Mouse (Mus musculus): ENCODE results near the gene Fkbp4. TPM values are rescaled to one million over a fixed set of nuclear protein-coding genes. Genes with fewer than 3 reads are reported as not detected.
A peak's percentile ranks its signal among the peaks of the same experiment; 100 is the strongest.

Gene Fkbp4
- polyA plus RNA-seq, 1 experiment from 2014 or later = 573 TPM

- Histone ChIP-seq H3K36me3 (peaks cover 52% of the 10 kb centered on the region), H3K27ac (no peak overlapping the region), H3K4me1 (replicated peaks) (peaks cover 20% of the 10 kb centered on the region), H3K9ac (replicated peaks) (peak overlapping the region; percentile 98; the same call in 1 of the 2 replicates), H3K27me3 (no peaks in the 10 kb centered on the region), H3K4me2 (peak overlapping the region; percentile 71), H3K9me3 (no peaks in the 10 kb centered on the region), H3K4me3 (replicated peaks) (peak overlapping the region; percentile 97)
- 89% methylated on average over 8 of the region's 8 CpGs for WGBS
- ATAC-seq (ENCODE audit: insufficient number of reproducible peaks, insufficient read depth, low FRiP score, low TSS enrichment, low read depth) = no peak
Observed at GRCm38 (mm10) chr6:128436356-128437005, 2.0 kb downstream of the Fkbp4 start.

- H3K27me3 ChIP-seq = no peaks in the 10 kb centered on the region
- H3K4me3 ChIP-seq (replicated peaks) = no peak overlapping the region
- no peak for ATAC-seq (ENCODE audit: insufficient number of reproducible peaks, insufficient read depth, low FRiP score, low TSS enrichment, low read depth)
- peaks cover 62% of the 10 kb centered on the region for H3K36me3 ChIP-seq
- 96% methylated on average over 5 of the region's 5 CpGs for WGBS
- no peaks in the 10 kb centered on the region for H3K9me3 ChIP-seq
- no peak overlapping the region for H3K9ac ChIP-seq (replicated peaks)
- H3K4me1 ChIP-seq (replicated peaks) = peaks cover 20% of the 10 kb centered on the region
- H3K4me2 ChIP-seq = no peak overlapping the region
- no peak overlapping the region for H3K27ac ChIP-seq
Observed at GRCm38 (mm10) chr6:128435474-128435873, 3.0 kb downstream of the Fkbp4 start.

- H3K4me2 ChIP-seq = no peak overlapping the region
- no peak overlapping the region for H3K4me3 ChIP-seq (replicated peaks)
- H3K4me1 ChIP-seq (replicated peaks) = peaks cover 11% of the 10 kb centered on the region
- no peak overlapping the region for H3K27ac ChIP-seq
- H3K9ac ChIP-seq (replicated peaks) = no peak overlapping the region
- WGBS = 91% methylated on average over 13 of the region's 13 CpGs
- H3K27me3 ChIP-seq = no peaks in the 10 kb centered on the region
- H3K9me3 ChIP-seq = no peaks in the 10 kb centered on the region
- H3K36me3 ChIP-seq = peaks cover 81% of the 10 kb centered on the region
- ATAC-seq (ENCODE audit: insufficient number of reproducible peaks, insufficient read depth, low FRiP score, low TSS enrichment, low read depth) = no peak
Observed at GRCm38 (mm10) chr6:128433566-128433965, 4.9 kb downstream of the Fkbp4 start.

- 95% methylated on average over 13 of the region's 13 CpGs for WGBS
- H3K27ac ChIP-seq = no peak overlapping the region
- no peaks in the 10 kb centered on the region for H3K9me3 ChIP-seq
- H3K4me2 ChIP-seq = no peak overlapping the region
- H3K9ac ChIP-seq (replicated peaks) = no peak overlapping the region
- H3K27me3 ChIP-seq = no peaks in the 10 kb centered on the region
- H3K36me3 ChIP-seq = peaks cover 92% of the 10 kb centered on the region
- no peak overlapping the region for H3K4me3 ChIP-seq (replicated peaks)
- peaks cover 11% of the 10 kb centered on the region for H3K4me1 ChIP-seq (replicated peaks)
- ATAC-seq (ENCODE audit: insufficient number of reproducible peaks, insufficient read depth, low FRiP score, low TSS enrichment, low read depth) = no peak
Observed at GRCm38 (mm10) chr6:128432356-128432915, 6.0 kb downstream of the Fkbp4 start.

- no peaks in the 10 kb centered on the region for H3K4me1 ChIP-seq (replicated peaks)
- ATAC-seq (ENCODE audit: insufficient number of reproducible peaks, insufficient read depth, low FRiP score, low TSS enrichment, low read depth) = no peak
- no peak overlapping the region for H3K4me2 ChIP-seq
- no peak overlapping the region for H3K9ac ChIP-seq (replicated peaks)
- no peaks in the 10 kb centered on the region for H3K27me3 ChIP-seq
- H3K36me3 ChIP-seq = peaks cover 73% of the 10 kb centered on the region
- no peaks in the 10 kb centered on the region for H3K9me3 ChIP-seq
- no peak overlapping the region for H3K4me3 ChIP-seq (replicated peaks)
- 92% methylated on average over 6 of the region's 6 CpGs for WGBS
- no peak overlapping the region for H3K27ac ChIP-seq
Observed at GRCm38 (mm10) chr6:128429826-128430225, 8.7 kb downstream of the Fkbp4 start.

- Histone ChIP-seq H3K4me1 (replicated peaks) (no peaks in the 10 kb centered on the region), H3K4me3 (replicated peaks) (no peak overlapping the region), H3K27me3 (no peaks in the 10 kb centered on the region), H3K36me3 (peaks cover 68% of the 10 kb centered on the region), H3K27ac (no peak overlapping the region), H3K9me3 (no peaks in the 10 kb centered on the region), H3K4me2 (no peak overlapping the region), H3K9ac (replicated peaks) (no peak overlapping the region)
- no peak for ATAC-seq (ENCODE audit: insufficient number of reproducible peaks, insufficient read depth, low FRiP score, low TSS enrichment, low read depth)
- WGBS = 94% methylated on average over 2 of the region's 2 CpGs
Observed at GRCm38 (mm10) chr6:128429300-128429699, 9.2 kb downstream of the Fkbp4 start.

GRCm38 (mm10) chr6:128427571-128427970 lies 10.9 kb downstream of the Fkbp4 start:
- H3K4me1 ChIP-seq (replicated peaks) = peaks cover 4% of the 10 kb centered on the region
- ATAC-seq (ENCODE audit: insufficient number of reproducible peaks, insufficient read depth, low FRiP score, low TSS enrichment, low read depth) = no peak
- H3K9me3 ChIP-seq = no peaks in the 10 kb centered on the region
- H3K27me3 ChIP-seq = no peaks in the 10 kb centered on the region
- H3K9ac ChIP-seq (replicated peaks) = no peak overlapping the region
- H3K36me3 ChIP-seq = peaks cover 51% of the 10 kb centered on the region
- no peak overlapping the region for H3K27ac ChIP-seq
- no peak overlapping the region for H3K4me3 ChIP-seq (replicated peaks)
- WGBS = 92% methylated on average over 5 of the region's 5 CpGs
- H3K4me2 ChIP-seq = no peak overlapping the region

- Histone ChIP-seq H3K4me2 (peak overlapping the region; percentile 72), H3K4me1 (replicated peaks) (peaks cover 4% of the 10 kb centered on the region), H3K27me3 (no peaks in the 10 kb centered on the region), H3K9ac (replicated peaks) (peak overlapping the region; percentile 71), H3K27ac (peak overlapping the region; percentile 95), H3K36me3 (peaks cover 30% of the 10 kb centered on the region), H3K9me3 (no peaks in the 10 kb centered on the region), H3K4me3 (replicated peaks) (peak overlapping the region; percentile 52)
- WGBS = 17% methylated on average over 9 of the region's 9 CpGs
- no peak for ATAC-seq (ENCODE audit: insufficient number of reproducible peaks, insufficient read depth, low FRiP score, low TSS enrichment, low read depth)
Observed at GRCm38 (mm10) chr6:128425046-128425445, 13.4 kb downstream of the Fkbp4 start.

GRCm38 (mm10) chr6:128424269-128425019 lies 14.0 kb downstream of the Fkbp4 start, which contains the start of gene Itfg2:
TSS of gene Itfg2 (minus strand) at chr6:128424931.
- under 1% methylated on average over 42 of the region's 42 CpGs for WGBS
- Histone ChIP-seq H3K27me3 (no peaks in the 10 kb centered on the region), H3K4me2 (peak within 1 kb of the TSS; percentile 72), H3K4me3 (replicated peaks) (peak within 1 kb of the TSS; percentile 52), H3K27ac (peak within 1 kb of the TSS; percentile 95), H3K9me3 (no peaks in the 10 kb centered on the region), H3K4me1 (replicated peaks) (peaks cover 4% of the 10 kb centered on the region), H3K9ac (replicated peaks) (peak within 1 kb of the TSS; percentile 71), H3K36me3 (peaks cover 28% of the 10 kb centered on the region)
- ATAC-seq (ENCODE audit: insufficient number of reproducible peaks, insufficient read depth, low FRiP score, low TSS enrichment, low read depth) = peak; percentile 93

- H3K9me3 ChIP-seq = no peaks in the 10 kb centered on the region
- peak overlapping the region; percentile 71 for H3K9ac ChIP-seq (replicated peaks)
- H3K4me2 ChIP-seq = peak overlapping the region; percentile 72
- H3K36me3 ChIP-seq = peaks cover 22% of the 10 kb centered on the region
- H3K4me3 ChIP-seq (replicated peaks) = peak overlapping the region; percentile 52
- ATAC-seq (ENCODE audit: insufficient number of reproducible peaks, insufficient read depth, low FRiP score, low TSS enrichment, low read depth) = no peak
- H3K27ac ChIP-seq = peak overlapping the region; percentile 95
- peaks cover 4% of the 10 kb centered on the region for H3K4me1 ChIP-seq (replicated peaks)
- H3K27me3 ChIP-seq = no peaks in the 10 kb centered on the region
- 49% methylated on average over 16 of the region's 16 CpGs for WGBS
Observed at GRCm38 (mm10) chr6:128423496-128424268, 14.8 kb downstream of the Fkbp4 start.

- no peak for ATAC-seq (ENCODE audit: insufficient number of reproducible peaks, insufficient read depth, low FRiP score, low TSS enrichment, low read depth)
- H3K9me3 ChIP-seq = no peaks in the 10 kb centered on the region
- no peak overlapping the region for H3K4me2 ChIP-seq
- no peak overlapping the region for H3K9ac ChIP-seq (replicated peaks)
- WGBS = 88% methylated on average over 3 of the region's 3 CpGs
- no peak overlapping the region for H3K4me3 ChIP-seq (replicated peaks)
- no peaks in the 10 kb centered on the region for H3K27me3 ChIP-seq
- no peak overlapping the region for H3K27ac ChIP-seq
- H3K36me3 ChIP-seq = peaks cover 15% of the 10 kb centered on the region; the same call in 1 of the 2 replicates
- peaks cover 4% of the 10 kb centered on the region for H3K4me1 ChIP-seq (replicated peaks)
Observed at GRCm38 (mm10) chr6:128421480-128421879, 17.0 kb downstream of the Fkbp4 start.

Data from limb, embryonic 12.5 days (tissue).